Mouse (Mus musculus) urinary bladder, postnatal 25 days (tissue): ENCODE results near the gene Ajuba.
"Not testable (repeated sequence)": the region's sequence is repeated elsewhere in the genome, so short reads cannot be mapped to it uniquely, and the experiment has no call there.

Experiments used
- DNase-seq: peaks from one replicate; pipeline ENCODE4 v3.0.0; 2022; ENCODE audit warnings: low spot score

The Ajuba gene

DNA sequence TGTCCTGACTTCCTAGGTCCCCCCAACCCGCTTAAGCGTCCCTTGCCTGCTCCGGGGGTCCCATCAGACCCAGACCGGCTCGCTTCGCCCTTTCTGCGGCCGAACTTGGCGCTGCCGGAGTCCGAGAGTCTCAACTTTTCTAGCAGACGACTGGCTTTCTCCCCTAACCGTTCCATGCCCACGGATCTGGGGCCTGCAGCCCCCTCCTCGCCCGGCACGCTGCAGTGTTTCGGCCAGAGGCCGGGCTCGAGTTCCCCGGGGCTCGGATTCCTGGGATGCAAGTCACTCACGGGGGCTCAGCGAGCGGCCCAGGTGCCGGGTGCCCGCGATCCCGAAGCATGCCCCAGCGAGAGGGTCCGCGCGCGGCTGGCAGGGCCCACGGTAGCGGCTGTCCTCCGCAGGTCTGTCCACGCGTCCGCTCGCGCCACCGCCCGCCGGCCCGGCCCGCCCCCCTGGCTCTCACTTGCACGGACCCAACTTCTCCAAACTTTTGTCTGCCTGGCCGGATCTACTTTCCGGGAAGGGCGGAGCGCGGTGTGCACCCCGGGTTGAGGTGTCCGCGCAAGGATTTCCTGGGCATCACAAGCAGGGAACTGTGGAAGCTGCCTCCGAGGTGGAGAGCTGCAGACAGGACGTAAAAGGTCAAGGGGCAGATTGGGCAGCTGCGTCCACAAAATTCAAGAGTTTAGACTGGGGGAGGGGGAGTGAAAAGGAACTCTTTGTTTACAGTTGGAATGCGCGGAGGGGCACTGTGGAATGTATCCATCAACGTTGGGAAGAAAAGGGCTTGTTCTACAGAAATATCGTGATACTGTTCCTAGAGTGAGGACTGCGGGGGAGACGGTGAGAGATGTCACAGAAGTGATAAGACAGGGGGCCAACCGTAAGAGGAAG lies at the start of gene Ajuba:
Ajuba (minus strand) TSS at position 470 of the 894 bp plus-strand sequence.
- DNase-seq, result peak; percentile 84

GRCm38 (mm10) chr14:54624976-54625375 lies 47.6 kb upstream of the Ajuba start:
- DNase-seq, result no peak

DNA sequence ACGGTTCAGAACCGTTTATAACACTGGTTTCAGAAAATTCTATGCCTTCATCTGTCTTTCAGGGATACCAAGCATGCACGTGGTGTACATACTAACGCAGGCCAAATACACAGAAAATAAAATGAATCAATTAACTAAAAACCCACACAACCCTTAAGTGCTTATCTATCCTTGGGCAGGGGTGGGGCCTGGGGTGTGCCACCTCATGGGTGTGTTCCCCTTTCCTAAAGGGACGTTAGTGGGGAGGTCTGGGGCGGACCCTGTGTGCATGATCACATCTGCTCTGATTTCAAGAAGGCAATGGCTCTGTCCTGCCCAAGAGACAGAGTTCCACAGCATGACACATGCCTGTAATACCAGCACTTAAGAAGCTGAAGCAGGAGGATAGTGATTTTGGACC lies 46.0 kb upstream of the Ajuba start:
- no peak for DNase-seq

DNA sequence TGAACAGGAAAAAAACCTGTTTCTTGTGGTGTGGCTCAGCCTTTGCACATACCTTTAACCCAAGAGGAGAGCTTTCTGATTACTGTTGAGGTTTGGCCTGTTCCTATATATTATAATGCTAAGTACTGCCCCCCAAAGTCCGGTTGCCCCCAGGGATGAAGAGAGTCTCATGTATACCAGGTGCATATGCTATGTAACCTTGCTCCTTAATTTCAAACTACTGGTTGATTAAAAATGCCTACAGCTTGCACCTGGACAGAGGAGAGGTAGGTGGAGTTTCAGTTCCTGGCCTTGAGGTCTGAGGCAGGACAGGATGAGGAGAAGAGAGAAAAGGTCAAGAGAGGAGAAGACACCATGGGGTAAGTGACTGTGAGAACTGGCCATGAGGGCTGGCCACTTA lies 43.8 kb upstream of the Ajuba start, which contains the start of gene Psmb11:
Psmb11 (plus strand) TSS at position 301 of the 400 bp plus-strand sequence.
- DNase-seq, result no peak

DNA sequence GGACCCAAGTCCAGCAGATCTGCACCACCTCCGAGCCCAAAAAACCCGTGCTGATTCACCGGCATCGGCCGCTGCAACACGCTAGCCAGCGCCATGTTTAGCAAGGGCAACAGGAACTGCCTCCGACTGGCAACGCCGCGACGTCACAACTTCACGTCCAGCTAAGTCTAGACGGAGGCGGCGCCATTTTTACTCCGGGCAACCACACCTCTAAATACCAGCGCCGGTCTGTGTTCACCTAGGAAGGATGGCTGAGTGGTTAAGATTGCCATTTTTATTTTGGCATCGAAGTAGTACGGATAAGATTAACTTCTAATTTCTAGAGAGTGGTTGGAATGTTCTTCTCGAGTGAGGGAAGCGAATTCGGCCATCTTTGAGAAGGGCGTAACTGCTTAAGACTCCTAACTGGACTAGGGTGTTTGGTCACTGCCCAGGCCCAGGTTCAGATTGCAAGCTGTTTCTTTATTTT lies 40.6 kb upstream of the Ajuba start, which contains the start of gene Psmb5:
Psmb5 (minus strand) TSS at position 126 of the 469 bp plus-strand sequence.
- DNase-seq, result peak; percentile 81

- no peak for DNase-seq
Observed at GRCm38 (mm10) chr14:54617152-54617896, 40.0 kb upstream of the Ajuba start.

DNA sequence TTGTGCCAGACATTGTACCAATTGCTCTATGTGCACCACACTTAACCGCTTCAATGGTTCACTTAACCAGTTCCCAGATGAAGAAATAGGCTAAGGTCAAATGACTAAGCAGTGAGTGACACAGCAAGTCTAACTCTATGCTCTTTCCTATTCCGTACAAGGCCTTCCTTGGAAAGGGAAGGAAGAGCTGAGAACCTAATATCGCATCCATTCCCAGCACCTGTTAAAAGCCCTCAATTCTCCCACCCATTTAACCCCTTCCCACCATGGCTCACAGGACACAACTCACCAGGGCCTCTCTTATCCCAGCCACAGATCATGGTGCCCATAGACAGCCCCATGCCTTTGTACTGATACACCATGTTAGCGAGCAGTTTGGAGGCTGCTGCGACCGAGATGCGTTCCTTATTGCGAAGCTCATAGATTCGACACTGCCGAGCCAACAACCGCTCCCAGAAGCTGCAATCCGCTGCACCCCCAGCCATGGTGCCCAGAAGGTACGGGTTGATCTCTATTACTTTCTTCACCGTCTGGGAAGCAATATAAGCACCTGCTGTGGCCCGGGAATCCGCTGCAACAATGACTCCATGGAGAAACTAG lies 39.0 kb upstream of the Ajuba start:
- no peak for DNase-seq

- not testable (repeated sequence) for DNase-seq
Observed at GRCm38 (mm10) chr14:54614130-54614529, 36.8 kb upstream of the Ajuba start.

DNA sequence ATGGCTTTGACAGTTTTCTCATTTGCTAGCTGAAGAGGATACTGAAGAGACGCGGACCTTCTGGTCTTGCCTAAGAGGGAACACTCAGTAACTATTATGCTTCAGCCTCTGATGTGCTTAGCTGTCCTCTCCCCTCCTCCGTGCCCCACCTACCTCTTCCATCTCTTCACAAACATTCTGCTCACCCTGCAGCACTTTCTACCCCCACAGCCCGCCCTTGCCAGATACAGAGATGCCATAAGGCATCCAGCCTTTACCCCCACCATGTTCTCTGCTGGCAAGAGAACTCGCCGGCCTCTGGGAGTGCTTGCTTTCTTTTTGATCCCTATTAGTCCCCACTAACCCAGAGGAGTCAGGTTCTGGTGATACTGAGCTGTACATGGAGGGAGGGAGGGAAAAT lies 33.3 kb upstream of the Ajuba start:
- no peak for DNase-seq

GRCm38 (mm10) chr14:54609962-54610361 lies 32.6 kb upstream of the Ajuba start:
- no peak for DNase-seq

GRCm38 (mm10) chr14:54609245-54609644 lies 31.9 kb upstream of the Ajuba start:
- DNase-seq, result no peak

DNA sequence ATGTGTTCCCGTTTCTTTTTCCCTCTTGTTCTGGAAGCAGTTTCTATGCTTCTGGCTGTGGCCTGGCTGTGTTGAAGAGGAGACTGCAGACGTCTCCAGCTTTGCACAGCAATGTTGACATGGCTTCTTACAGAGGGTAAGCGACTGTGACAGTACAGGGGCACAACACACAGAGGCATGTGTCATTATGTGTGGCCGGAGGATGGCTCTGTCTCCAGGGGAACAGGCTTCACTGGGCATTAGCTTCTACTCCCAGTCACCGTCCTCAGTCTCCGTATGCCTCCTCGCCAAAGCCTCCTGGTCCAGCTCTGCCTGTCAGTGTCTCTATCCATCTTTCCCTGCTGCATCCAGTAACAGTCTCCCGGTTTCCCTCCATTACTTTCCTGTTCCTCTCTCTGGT lies 29.9 kb upstream of the Ajuba start:
- no peak for DNase-seq

DNA sequence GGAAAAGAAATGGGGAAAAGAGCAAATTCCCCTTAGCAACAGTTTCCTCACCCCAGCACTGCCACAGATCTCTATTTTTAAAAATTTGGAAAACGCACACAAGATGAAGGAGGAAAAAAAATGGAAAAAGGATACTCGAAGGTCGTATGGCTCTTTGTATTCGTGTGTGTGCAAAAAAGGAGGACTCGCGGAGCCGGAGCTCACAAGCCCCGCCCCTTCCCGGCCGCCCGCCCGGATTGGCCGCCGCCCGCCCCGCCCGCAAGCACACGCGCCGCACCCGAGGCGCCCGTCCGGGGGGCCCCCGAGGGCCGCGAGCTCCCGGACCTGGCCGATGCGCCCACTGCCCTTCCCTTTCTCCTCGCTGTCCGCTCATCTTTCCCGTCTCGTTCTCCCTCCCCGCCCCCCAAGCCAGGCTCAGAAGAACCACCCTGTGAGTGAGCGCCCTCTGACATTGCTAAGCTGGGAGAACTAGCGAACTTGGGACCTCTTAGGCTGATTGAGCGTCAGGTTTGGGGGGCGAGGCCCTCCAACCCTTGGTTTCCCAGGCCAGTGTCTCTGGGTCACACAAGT lies 28.5 kb upstream of the Ajuba start, which contains the start of gene 4931414P19Rik:
4931414P19Rik (minus strand) TSS at position 242 of the 570 bp plus-strand sequence.
- DNase-seq, result peak; percentile 80

- DNase-seq, result no peak
Observed at GRCm38 (mm10) chr14:54603686-54604085, 26.3 kb upstream of the Ajuba start.

- DNase-seq, result peak; percentile 86
Observed at GRCm38 (mm10) chr14:54603038-54603654, 25.8 kb upstream of the Ajuba start.

DNA sequence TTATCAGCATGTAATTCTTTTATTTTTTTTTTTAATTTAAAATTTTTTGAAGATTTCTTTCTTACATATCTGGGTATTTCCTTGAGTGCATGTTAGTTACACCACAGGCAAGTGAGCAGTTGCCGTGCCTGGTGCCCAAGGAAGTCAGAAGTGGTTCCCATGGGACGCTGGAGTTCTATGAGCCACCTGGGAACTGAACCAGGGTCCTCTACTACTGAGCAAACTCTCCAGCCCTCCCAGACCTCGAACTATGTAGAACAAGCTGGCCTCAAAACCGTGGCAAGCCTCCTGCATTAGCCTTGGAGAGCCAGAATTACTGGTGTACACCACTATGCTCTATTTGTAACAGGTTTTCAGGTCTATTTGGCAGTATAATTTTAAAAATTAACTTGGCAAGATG lies 25.3 kb upstream of the Ajuba start:
- DNase-seq, result no peak

GRCm38 (mm10) chr14:54601601-54602000 lies 24.2 kb upstream of the Ajuba start:
- no peak for DNase-seq

DNA sequence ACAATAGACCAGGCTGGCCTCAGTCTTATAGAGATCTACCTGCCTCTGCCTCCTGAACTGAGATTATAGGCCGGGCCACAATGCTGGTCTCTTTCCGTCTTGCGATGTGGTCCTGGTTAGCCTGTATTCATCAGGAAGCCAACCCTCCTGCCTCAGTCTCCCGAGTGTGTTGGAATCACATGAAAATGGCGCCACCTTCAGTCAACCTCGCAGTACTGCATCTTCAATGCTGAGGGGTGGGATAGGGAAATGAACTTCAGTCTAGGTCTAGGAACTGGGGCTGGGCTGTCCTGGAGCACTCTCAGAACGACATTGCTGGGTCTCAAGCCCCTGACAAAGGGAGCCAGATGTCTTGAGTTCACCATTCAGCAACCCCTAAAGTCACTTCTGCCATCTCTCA lies 19.7 kb upstream of the Ajuba start:
- DNase-seq, result no peak

DNA sequence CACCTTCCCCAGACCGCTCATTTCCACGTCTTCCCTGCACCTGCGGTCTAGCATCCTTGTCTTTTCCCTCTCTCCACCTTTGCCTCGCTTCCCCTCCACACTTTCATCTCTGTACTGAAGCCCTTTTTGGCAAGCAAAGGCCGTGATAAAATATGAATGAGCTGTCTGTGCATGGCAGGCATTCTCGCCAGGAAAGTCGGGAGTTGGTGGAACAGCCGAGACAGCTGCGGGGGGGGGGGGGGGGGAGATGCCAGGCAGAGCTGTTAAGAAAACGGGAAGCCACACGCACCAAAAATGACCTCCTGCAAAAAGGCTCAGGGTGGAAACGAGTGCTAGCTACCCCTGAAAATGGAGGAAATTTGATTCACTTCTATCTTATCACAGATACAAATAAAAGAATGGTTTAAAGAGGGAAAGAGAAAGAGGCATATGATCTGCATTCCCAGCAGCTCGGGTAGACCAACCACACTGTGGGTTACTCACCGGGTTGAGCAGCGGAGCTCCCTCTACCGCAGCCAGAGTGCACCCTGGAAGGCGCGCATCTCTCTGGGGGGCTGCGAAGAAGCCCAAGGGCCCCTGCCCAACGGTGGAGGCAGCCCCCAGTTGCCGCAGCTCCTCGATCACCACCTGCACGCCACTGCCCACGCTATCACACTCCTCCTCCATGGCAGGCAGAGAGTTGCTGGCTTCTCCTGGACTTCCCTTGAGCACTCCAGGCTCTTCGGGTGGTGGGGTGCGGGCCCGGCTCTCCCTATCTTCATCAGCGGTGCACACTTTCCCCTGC lies 17.5 kb upstream of the Ajuba start:
- DNase-seq, result no peak

DNA sequence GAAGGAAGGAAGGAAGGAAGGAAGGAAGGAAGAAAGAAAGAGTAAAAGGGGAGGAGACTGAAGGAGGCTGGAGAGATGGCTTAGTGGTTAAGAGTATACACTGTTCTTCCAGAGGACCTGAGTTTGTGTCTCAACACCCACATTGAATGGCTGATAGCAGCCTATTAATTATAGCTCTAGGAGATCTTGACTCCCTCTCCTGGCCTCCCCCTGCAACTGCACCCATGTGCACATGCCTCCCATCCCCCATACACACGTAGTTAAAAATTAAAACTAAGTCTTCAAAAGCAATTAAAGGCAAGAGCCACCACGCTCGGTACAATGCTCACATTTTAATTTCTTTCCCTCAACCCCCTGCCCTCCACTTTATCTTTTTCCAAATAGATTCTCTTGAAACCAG lies 16.7 kb upstream of the Ajuba start:
- DNase-seq, result no peak
